Mouse (Mus musculus): ENCODE measurements around the gene Zzef1.
A peak's percentile ranks its signal among the peaks of the same experiment; 100 is the strongest.

Gene Zzef1

DNA sequence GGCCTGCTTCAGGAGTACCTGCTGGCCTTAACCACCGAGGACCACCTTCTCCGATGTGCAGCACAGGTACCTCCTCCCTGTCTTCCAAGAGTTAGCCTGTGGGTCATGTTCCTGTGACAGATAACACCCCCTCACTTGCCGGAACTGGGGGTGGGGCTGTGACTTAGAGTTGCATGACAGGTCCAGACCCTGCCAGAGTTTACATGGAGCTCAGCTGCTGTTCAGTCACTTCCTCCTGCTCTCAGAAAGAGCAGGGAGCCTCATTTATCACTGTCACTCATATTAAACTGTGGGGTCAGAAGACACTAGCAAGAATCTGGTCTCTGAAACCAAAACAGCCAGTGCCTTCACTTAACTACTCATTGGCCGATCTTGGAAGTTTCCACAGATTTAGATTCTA lies 127.1 kb downstream of the Zzef1 start:
- peak; percentile 35 for DNase-seq

DNA sequence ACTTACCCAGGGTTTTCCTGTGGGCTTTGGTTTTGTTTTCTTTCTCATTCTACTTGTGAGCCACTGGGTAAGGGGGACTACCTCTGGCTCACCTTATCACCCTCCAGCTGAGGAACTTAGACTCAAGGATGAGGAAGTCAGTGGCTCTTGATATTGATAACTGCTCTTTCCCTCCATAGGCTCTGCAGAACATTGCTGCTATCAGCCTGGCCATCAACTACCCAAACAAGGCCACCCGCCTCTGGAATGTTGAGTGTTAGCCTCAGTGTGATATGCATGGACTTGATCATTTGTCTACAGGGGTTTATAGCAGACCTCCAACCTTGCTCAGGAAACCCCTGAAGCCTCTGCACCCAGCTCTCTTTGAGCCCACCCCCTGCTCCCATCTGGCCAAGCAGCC lies 128.4 kb downstream of the Zzef1 start:
- DNase-seq: no peak

DNA sequence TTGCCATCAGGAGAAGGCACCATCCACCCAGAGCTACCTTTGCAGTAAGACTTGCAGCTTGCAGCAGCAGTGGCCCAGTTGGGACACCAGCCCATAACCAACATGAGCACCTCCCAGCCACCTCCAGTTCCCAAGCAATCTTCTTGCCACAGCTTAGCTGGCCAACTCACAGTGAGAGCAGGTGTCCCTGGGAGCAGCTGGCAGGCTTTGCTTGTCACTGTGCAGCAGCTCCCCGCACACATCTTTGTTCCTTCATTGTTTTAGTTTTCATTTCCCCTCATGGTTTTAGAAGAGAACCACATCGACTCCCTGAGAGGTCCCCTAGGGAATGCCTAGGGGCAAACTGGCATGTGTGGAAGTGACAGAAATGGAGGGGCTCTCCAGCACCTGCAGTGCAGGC lies 129.0 kb downstream of the Zzef1 start:
- no peak for DNase-seq

DNA sequence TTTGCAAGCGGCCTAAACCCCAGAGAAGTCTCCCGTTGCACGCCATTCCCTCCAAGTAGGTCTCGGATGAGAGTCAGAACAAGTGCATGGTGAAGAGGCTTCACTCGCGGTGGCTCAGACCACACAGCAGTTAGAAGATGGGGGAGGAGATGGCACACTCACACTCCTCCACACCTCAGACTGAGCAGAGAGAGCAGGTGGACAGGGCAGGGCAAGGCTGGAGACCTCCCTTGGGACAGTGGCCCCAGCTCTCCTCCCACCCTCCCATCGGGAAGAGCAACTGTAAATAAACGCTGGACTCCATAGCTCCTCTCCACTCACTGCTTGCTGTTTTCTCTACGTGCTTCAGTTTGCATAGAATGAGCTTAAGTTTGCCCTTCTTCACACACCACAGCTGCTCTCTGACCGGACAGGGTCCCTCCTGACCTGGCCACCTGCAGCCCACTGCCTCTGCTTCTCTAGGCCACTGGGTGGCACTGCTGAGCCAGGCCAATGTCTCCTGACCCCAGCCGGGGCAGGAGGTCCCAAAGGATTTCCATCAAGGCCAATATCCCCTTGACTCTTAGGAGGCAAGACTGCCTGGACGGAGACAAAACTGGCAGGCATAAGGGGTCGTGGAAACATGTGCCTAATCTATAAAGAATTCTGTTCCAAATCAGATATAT lies 130.3 kb downstream of the Zzef1 start:
- peak; percentile 84 for DNase-seq

DNA sequence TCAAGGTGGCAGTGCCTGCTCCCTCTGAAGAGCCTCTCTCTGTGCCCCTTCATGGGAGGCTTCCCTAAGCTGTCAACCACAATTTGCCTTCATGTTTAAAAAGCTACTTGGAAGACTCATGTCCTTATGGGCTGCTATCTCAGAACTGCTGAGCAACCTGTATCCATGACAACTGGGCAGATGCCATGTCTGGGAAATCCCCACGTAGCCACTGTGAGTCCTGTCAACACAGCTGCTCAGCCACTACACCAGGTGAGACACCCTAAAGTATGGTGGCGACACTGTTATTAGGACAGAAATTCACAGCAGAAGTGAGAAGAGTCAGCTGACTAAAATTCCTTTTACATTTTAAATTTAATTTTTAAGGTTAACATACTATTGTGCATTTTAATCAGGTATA lies 132.5 kb downstream of the Zzef1 start:
- no peak for DNase-seq

DNA sequence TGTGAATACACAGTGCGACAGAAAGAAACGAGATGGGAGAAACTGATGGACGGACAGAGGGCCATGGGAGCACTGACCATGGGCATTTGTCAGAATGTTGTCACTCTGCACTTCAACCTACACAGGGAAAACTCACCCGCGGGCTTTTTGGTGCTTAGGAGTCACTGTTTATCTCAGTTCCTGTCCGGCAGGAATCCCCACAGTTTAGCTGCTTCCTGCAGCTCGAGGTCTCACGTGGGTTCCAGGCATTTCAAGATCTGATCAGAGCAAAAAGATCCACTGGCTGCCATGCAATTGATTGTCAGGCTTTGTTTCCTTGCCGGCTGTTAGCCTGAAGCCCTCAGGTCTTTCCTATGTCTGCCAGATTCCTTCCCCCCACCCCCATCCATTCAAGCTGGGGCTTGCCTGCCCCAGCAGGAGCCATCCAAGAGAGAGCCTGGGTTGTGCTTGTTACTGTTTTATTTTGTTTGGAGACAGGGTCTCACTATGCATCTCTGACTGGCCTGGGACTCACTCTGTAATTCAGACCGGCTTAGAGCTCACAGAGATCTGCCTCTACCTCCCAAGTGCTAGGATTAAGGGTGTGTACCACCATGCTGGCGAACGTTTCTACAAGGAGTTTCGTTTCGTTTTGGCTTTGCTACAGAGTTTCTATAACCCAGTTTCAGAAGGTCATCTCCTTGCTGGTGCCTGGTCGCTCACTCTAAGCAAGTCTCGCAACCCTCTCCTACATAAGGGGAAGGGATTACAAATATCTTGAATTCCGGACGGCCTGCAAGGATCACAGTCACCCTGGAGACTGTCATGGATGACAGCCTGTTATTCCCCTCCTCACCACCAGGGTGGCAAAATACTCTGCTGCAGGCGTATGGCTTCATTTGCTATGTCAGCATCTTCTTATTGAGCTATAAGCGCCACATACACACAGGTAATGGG lies 144.4 kb downstream of the Zzef1 start:
- peak; percentile 85 for DNase-seq

DNA sequence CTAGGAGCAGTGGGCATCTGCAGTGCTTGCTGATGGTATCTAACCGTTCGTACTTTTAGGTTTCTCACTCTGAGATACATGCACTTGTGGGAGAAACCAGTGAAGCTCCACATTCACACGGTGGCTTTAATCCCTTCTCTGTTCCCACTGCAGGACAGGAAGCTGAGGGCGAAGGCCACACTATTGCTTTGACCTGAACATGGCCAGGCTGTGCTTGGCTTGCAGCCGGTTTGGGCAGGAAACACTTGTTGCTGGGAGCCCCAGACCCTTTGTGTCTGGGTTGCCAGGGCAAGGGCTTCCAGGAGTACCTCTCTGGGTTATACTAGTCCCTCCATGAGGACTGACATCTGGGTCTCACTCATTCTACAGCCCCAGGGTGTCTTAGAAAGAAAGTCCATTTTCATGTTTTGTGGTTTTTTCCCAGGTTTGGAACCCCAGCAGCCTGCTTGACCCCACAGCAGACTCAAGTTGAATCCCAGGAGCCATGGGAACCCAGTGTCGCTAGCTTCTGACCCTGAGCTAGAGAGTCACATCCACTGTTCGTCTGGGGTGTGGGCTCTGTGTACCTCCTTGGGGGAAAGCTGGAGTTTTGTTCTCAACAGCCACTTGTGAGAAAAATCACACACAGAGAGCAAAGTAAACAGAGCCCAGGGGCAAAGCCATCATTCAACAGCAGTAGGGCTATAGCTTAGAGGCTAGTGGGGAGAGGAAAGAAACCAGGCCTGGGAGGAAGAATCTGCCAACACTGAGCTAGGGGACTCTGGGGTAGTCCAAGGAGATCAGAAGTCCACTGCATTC lies 149.2 kb downstream of the Zzef1 start:
- DNase-seq: peak; percentile 76

DNA sequence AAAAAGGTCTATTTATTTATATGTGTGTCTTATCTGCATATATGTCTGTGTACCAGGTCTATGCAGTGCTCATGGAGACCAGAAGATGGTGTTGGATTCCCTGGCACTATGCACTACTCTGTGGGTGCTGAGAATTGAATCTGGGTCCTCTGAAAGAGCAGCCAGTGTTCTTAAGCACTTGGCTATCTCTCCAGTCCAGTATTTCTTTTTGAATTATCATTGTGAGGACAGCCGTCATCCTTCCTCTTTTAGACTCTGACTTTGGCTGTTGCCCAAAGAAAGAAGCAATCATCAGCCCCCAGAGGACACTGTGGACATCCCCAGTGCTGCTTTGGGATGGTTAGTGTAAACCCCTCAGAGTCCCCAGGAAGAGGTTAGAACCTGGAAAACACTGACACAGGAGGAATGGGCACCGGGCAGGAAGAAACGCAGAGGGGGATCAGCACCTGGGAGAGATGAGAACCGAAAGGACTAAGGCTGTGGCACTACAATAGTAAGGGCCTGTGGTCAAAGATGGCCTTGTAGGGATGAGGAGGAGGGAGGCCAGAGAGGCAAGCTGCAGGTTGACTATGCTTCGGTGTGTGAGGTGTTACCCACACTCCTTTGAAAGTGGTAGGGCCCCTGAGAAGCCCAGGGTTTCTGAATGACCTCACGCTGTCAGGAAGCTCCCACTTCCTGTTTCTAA lies 150.0 kb downstream of the Zzef1 start:
- peak; percentile 79 for DNase-seq

DNA sequence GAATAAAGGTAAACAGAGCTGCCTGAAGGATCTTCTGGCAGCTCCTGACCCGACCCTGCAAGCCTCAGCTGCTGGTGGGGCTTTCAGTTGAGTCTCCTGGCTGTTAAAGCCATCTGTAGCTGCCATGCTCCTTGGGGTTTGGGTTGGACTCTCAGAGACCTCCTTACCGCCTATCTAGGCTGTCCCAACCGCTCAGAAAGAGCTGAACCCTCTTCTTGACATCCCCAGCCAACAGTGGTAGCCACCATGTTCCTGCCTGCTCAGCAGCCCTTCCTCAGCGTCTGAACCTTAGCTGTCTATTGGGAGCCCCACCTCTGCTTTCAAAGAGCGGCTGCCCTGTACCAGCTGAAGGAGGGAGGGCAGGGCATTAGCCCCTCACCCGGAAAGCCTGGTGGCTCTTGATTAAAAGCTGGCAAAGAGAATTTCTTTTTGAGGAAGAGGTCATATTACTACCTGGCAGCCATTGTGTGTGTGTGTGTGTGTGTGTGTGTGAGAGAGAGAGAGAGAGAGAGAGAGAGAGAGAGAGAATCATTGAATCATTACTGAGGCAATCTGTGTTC lies 150.6 kb downstream of the Zzef1 start:
- DNase-seq: no peak

DNA sequence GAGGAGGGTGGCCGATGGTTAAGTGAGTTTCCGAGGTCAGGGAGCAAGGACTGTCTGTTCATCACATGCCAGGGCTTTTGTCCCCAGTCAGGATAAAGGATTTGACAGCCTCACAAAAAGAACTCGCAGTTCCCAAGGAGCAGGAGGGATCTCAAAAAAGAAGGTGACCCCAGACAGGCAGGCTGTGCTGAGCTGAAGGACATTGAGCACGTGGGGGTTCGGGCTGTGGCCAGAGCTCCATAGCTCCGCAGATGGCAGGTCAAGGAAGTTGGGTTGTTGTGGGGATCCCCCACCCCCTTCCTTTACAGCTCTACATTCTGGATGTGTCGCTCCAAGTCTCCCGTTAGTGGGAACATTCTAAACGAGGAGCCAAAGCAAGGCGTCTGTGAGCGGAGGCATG lies 151.8 kb downstream of the Zzef1 start:
- no peak for DNase-seq

DNA sequence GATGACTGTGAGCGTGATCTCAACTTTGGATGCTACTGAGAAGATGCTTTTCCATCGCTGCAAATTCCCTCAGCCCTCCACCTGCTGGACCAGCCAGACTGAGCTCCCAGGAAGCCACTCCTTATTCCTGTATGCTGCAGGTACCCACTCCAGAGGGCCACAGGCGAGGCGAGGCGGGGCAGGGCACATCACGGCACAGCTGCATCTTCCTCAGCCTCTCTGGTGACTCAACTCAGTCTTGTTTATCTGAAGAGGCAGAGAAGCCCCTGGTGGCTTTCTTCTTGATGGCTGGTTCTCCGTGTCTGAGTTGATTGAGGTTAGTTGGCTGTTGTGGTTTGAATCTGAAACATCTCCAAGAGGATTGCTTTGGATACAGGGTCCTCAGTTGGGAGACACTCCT lies 152.2 kb downstream of the Zzef1 start:
- DNase-seq: no peak

DNA sequence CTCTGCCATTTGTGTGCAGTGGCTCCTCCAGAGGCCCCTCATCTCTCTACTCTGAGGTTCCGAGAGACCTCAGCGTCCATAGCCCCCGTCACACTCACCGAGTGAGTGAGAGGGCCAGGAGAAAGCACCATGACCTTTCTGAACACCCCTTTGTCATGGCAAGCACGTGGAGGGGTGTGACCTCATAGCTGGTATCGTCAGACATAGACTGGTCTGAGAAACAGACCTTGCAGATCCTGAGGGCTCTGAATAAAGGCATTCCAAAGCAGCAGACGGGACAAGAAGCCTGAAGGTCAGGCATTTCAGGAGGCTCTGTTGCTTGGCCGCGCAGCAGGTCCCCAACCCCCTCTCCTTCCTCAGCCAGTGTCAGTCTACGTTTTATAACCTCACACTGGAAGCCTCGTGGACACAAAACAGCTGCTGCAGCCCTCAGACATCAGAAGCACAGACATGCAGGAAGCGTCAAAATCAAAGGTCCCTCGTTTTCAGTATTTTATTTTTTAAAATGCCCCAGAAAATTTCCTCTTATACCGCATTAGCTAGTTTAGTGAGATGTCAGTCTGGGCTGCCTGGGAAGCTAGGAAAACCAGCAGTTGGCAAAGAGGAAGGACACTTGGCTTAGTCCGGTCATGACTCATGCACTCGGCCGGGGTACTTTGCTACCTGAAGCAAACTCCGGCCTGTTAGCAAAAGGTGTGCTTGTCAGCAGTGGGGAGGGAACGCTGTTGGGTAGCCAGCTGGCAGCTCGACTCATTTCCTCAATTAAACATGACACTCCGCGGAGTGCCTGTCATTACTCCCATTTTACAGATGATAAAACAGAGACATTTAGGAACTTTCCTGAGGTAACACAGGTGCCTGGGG lies 155.3 kb downstream of the Zzef1 start:
- DNase-seq: peak; percentile 82

DNA sequence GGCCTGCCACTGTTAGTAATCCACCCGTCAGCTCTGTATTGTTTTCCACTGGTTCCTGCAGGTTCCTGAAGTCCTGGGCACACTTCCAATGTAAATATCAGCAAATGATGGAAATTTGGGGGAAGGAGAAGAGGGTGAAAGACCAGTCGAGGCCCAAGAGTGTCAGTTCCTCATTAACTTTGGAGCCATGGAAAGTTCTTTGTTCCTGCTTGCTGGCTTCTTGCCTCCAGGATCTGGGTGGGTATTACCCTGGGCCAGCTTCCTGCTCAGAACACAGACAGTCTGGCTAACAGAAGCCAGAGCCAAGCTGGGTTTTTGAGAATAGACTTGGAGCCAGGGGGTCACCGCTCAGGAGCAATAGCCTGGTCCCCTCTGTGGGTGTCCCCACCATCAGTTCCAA lies 156.2 kb downstream of the Zzef1 start:
- DNase-seq: peak; percentile 90

DNA sequence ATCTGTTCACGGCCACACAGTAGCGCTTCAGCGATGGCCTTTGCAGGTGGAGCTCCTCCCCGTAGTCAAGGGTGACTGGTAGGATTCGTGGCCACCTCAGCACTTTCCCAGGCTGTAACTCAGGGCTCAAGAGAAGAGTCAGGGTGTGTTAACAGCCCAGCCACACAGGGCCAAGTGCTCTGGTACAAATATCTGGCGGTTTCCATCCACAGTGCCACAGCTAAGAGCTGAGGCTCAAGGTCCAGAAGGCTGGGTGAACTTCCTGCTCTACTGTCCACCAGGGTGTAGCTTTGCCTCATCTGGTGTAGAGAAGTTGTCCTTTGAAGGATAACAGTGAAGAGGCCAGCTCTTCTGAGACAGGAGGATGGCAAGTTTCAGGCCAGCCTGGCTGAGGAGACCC lies 156.7 kb downstream of the Zzef1 start:
- no peak for DNase-seq

DNA sequence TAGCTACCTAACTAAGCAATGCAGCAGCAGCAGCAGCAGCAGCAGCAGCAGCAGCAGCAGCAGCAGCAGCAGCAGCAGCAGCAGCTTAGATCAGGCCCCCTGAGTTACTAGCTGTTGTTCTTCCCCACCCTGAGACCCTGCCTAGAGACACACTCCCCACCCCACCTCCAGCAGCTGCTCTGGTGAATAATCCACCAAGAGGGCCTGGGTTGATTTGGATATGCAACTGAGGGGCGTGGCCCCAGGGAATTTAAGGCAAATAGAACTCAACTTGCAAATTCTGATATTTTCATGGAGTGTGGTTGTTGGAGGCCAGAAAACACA lies 157.1 kb downstream of the Zzef1 start:
- DNase-seq: no peak

DNA sequence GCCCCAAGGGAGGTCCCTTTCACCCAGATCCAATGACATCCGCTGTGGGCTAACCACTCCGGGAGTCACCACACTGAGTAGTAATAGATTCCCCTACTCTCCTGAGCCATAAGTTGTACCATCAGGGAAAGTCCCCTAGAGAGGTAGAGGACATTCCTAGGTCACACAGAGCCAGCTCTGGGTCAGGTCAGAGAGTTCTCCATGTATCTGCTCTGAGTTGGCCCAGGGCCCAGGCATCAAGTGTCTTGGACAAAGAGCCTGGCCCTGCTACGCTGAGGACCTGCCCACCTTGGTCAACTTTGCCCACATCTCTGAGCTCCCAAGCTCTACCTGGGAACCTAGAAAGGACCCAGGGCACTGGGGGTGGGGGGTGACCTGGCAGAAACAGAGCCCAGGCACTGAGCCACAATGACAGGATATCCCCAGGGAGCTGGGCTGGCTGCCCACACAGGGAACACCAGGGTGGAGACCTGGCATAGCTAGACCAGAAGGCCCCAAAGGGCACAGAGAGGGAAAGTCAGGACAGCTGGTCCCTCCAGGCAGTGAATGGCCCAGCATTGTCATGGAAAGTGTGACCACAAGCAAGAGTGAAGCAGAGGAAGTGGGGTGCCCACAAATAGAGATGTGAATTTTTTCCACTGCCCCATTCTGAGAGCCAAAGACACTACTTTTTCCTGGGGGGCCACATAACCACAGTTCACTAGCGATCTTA lies 157.6 kb downstream of the Zzef1 start:
- peak; percentile 93 for DNase-seq

DNA sequence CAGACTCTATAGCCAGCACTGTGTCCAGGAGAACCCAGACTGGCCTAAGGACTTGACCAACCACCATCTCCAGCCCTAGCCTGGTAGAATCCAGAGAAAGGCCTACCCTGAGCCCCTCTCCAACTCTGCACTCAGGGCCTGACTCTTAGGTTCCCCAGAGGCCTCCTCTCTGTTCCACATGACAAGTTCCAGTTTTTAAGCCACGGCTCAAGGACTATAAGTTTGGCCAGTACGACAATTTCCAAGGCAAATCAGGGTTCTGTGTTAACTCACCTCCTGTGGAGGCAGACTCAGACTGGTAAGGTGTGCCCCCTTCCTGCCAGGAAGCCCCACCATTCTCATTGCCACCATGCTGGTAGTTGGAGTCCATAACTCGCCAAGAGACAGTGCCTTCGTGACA lies 158.2 kb downstream of the Zzef1 start:
- DNase-seq: no peak

DNA sequence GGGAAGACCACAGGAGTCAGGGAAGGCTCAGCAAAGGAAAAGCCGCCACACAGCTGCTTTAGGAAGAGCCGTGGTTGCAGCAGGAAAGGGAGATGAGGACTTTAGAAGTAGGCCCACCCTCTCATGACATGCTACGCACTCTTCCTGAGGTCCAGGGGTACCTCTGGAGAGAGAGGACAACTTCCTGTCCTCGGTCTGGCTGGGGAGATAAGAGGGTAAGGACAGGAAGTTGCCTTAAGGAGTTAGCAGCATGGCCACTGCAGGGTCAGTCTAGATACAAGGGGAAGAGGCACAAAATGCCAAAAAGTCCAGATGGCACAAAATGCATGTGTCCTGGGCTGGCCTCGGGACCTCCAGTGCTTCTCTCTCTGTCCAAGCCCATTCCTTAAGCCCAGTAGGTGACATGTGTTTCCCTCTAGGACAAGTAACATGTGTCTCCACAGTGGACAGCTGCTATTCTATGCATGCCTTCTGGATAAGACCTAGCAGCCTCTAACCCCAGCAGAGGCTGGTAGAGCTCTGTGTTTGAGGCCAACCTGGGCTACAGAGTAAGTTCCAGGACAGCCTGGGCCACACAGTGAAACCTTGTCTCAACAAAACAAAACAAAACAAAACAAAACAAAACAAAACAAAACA lies 159.4 kb downstream of the Zzef1 start:
- DNase-seq: peak; percentile 74

DNA sequence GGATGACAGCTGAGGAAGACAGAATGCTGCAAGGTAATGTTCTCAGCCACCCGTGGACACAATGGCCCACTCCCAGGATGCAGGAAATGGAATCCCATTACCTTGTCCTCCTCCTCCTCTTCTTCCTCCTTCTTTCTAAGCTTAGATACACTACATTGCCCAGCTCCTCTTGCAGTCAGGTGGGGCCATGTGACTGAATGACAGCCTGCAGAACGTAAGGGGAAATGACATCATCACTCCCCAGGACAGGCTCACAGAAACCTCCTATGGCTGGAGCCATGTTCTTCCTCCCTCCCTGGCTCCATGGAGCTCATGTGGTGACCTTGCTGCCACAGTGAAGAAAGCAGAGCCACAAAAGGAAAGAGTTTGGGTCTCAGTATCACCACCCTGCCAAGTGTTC lies 161.3 kb downstream of the Zzef1 start:
- DNase-seq: no peak

DNA sequence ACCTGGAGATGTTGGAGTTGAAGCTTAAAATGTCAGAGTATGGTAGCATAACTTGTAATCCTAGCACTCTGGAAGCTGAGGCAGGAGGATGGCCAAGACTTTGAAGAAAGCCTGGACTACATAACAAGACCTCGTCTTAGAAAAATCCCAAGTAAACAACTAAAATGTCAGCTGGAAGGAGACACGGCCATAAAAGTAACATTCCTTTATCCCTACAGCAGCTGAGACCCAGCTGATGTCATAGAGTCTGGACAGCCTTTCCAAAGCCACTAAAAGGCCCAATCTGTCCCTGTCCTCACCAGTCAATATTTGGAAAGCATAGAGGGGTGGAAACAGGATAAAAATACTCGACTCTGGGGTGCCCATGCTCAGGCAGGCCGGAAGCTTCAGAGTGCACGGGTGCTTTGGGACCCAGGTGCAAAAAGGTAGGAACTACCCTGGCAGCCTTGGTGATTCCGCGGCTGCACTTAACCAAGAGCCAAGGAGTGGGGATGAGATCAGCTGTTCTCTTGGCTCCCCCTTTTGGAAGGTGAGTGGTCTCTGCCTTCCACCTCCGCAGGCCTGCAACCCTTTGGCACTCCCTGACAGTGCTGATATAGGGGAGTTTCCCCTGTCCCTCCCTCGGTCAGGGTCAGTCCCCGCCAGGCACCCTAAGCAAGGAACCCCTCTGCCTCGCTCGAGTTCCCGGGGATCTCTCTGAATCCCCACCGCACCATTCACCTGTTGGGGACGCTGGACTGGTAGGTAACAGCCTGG lies 164.1 kb downstream of the Zzef1 start:
- peak; percentile 32 for DNase-seq

Data from lung, postnatal 36 days (tissue).